8 mouse cellular contexts compared by ENCODE assay signal in genomic region chrX:136244574-136245229, GRCm38 (mm10). TPM values are rescaled to one million over a fixed set of nuclear protein-coding genes. Genes with fewer than 3 reads are reported as not detected.
DNase-seq lines count a peak whose midpoint lies in the region; ATAC-seq and TF ChIP-seq lines count a peak whose summit lies in the region.

TSS of gene Tceal9 (plus strand) at chrX:136245079.

- H3K4me1 ChIP-seq in hindbrain, postnatal 0 days (ENCODE audit: insufficient read depth, low read length): no peaks in the 10 kb centered on the region

- no peaks in the 10 kb centered on the region for H3K9me3 ChIP-seq in hindbrain, postnatal 0 days (ENCODE audit: low read length)

- peak; percentile 94 for ATAC-seq in hindbrain, postnatal 0 days
- peak; percentile 97 for ATAC-seq in megakaryocyte, adult 5-6 weeks (ENCODE audit: poor library complexity, severe bottlenecking)

- peak within 1 kb of the TSS; percentile 78 for H3K4me3 ChIP-seq in gastrocnemius, adult 2 months
- peak within 1 kb of the TSS; percentile 52 for H3K4me3 ChIP-seq in hindbrain, postnatal 0 days (ENCODE audit: low read length)
- H3K4me3 ChIP-seq in left cerebral cortex, adult 2 months: peak within 1 kb of the TSS; percentile 62

- peak; percentile 67 for DNase-seq in T-cell, adult 2 months (ENCODE audit: low spot score)
- peak; percentile 28 to 59 for DNase-seq in cerebellum, postnatal 4 days (ENCODE audit: low spot score in 2 of 2)
- peak; percentile 77 for DNase-seq in gastrocnemius, adult 2 months
- peak; percentile 89 for DNase-seq in hindbrain, postnatal 0 days (ENCODE audit: low spot score)
- DNase-seq in left cerebral cortex, adult 2 months (ENCODE audit: extremely low spot score in 1 of 2, low spot score in 2 of 2): peak; percentile 54 to 65
- peak; percentile 63 to 68 for DNase-seq in right cerebral cortex, adult 2 months (ENCODE audit: low spot score in 2 of 2)
- DNase-seq in urinary bladder, postnatal 14 days (ENCODE audit: low spot score): peak; percentile 78

- H3K27ac ChIP-seq in gastrocnemius, adult 2 months: peak within 1 kb of the TSS; percentile 74
- H3K27ac ChIP-seq in hindbrain, postnatal 0 days: peak within 1 kb of the TSS; percentile 71
- H3K27ac ChIP-seq in left cerebral cortex, adult 2 months: peak within 1 kb of the TSS; percentile 80

- no peaks in the 10 kb centered on the region for H3K27me3 ChIP-seq in hindbrain, postnatal 0 days (ENCODE audit: insufficient read depth, low read length)

- intact Hi-C loops in gastrocnemius, adult 2 months (cut with DNase I): no loop called here
- intact Hi-C loops in left cerebral cortex, adult 2 months (cut with DNase I): no loop called here

- H3K9ac ChIP-seq in hindbrain, postnatal 0 days (replicated peaks; ENCODE audit: low read length): peak within 1 kb of the TSS; percentile 63

- peak within 1 kb of the TSS; percentile 55 for H3K4me2 ChIP-seq in hindbrain, postnatal 0 days (ENCODE audit: low read depth, low read length)

- 27% methylated on average over 20 of the region's 20 CpGs for WGBS in hindbrain, postnatal 0 days

- H3K36me3 ChIP-seq in hindbrain, postnatal 0 days (ENCODE audit: insufficient read depth, low read length): no peaks in the 10 kb centered on the region

- no peak for TF ChIP-seq CTCF in gastrocnemius, adult 2 months (IDR thresholded peaks at IDR 0.05)
- TF ChIP-seq CTCF in hindbrain, postnatal 0 days (IDR thresholded peaks at IDR 0.05; ENCODE audit: low read depth): no peak
- TF ChIP-seq CTCF in left cerebral cortex, adult 2 months (IDR thresholded peaks at IDR 0.05): no peak

RNA-seq across cellular contexts. Expression of gene Tceal9, which starts in this region (rescaled TPM):
- 10 to 100 TPM; 18.4 to 30.3 TPM for total RNA-seq in gastrocnemius, adult 2 months (2021)
- 89.2 and 100 TPM in 2 replicates for total RNA-seq in hindbrain, postnatal 0 days (2014; rRNA removed)
- polyA plus RNA-seq in hindbrain, postnatal 0 days (2015; fragmentation: Nextera tagmentation; extraction: Ambion mirVana): 257 and 262 TPM in 2 replicates
- 100 to 1,000 TPM; 124 to 129 TPM for total RNA-seq in left cerebral cortex, adult 2 months (2021)
- total RNA-seq in megakaryocyte, adult 5-6 weeks (2015): 75.3 and 100 TPM in 2 replicates
- total RNA-seq in megakaryocyte, adult 5-6 weeks (2017): 127 and 154 TPM in 2 replicates

Comparison
In these comparisons a context has a peak if more than half of its experiments do, and no peak if none do; other contexts are left out.
1. Peak in every context shown above with its lines: DNase-seq, ATAC-seq, H3K4me3 ChIP-seq and H3K27ac ChIP-seq.